Mouse (Mus musculus) lung, embryonic 15.5 days (tissue): ENCODE measurements around the gene Rab27a. TPM values are rescaled to one million over a fixed set of nuclear protein-coding genes. Genes with fewer than 3 reads are reported as not detected.
"Not testable (repeated sequence)": the region's sequence is repeated elsewhere in the genome, so short reads cannot be mapped to it uniquely, and the experiment has no call there.

Source experiments
- ATAC-seq: fragments of 200-750 bp; cut with Nextera tagmentation; 2 replicates; pipeline ENCODE4 v1.8.0; 2017; ENCODE audit warnings: moderate number of reproducible peaks, borderline replicate concordance; ENCODE audit not compliant: low FRiP score, low TSS enrichment; ENCODE audit errors: extremely low read depth
- H3K27ac ChIP-seq: fragments of 300-500 bp; sonication (generic); 2 replicates; pipeline ENCODE4 v1.5.1; 2015; ENCODE audit warnings: moderate library complexity, mild to moderate bottlenecking, inconsistent platforms
- H3K27me3 ChIP-seq: fragments of 300-500 bp; sonication (generic); 2 replicates; pipeline ENCODE4 v1.6.1; 2015; ENCODE audit warnings: inconsistent platforms
- H3K36me3 ChIP-seq: fragments of 300-500 bp; sonication (generic); 2 replicates; pipeline ENCODE4 v1.6.1; 2015; ENCODE audit warnings: inconsistent platforms
- H3K4me1 ChIP-seq: fragments of 300-500 bp; sonication (generic); 2 replicates; pipeline ENCODE4 v1.6.1; 2015; ENCODE audit warnings: inconsistent platforms
- H3K4me2 ChIP-seq: fragments of 300-500 bp; sonication (generic); 2 replicates; pipeline ENCODE4 v1.6.1; 2015; ENCODE audit warnings: inconsistent platforms, mild to moderate bottlenecking, moderate library complexity
- H3K4me3 ChIP-seq: fragments of 300-500 bp; sonication (generic); 2 replicates; pipeline ENCODE4 v1.5.1; 2015; ENCODE audit warnings: mild to moderate bottlenecking, inconsistent platforms
- H3K9ac ChIP-seq: fragments of 300-500 bp; sonication (generic); 2 replicates; pipeline ENCODE4 v1.6.1; 2015; ENCODE audit warnings: inconsistent platforms
- H3K9me3 ChIP-seq: fragments of 300-500 bp; sonication (generic); 2 replicates; pipeline ENCODE4 v1.6.1; 2016; ENCODE audit warnings: inconsistent platforms
- WGBS: fragments of 180-500 bp; shearing (Covaris S2); methylation state at CpG from one replicate; pipeline ENCODE4 v1.1.7; 2015; 5-methylcytosine and 5-hydroxymethylcytosine counted together
- polyA plus RNA-seq: library from polyadenylated mRNA; unstranded; fragments of >200 nt; fragmentation: Nextera tagmentation; extraction: Ambion mirVana; gene quantifications from 2 replicates; pipeline ENCODE4 v1.2.1, GENCODE M21; 2015

The Rab27a gene
- polyA plus RNA-seq, 1 experiment from 2014 or later, result 10.1 TPM

DNA sequence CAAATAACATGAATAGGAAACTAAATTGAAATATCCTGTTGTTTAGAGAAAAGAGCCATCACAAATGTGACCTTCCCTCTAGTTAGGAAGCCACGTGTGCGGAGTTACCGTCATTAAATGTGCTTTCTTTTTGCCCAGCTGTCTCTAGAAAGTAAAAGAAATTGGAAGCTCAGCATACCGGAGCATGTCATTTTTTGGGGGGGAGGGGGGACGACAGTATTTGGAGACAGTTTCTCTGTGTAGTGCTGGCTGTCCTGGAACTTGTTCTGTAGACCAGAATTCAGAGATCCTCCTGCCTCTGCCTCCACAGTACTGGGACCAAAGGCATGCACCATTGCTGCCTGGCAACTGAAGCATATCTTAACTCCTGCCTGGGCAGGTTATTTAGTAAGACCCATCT is 56.9 kb downstream of the Rab27a start, which contains the start of gene Khdc3:
TSS of gene Khdc3 (plus strand) at position 301 of the 400 bp plus-strand sequence.
- WGBS, result 84% methylated on average over 5 of the region's 5 CpGs
- Histone ChIP-seq H3K4me3 (no peak within 1 kb of the TSS), H3K4me1 (peaks cover 8% of the 10 kb centered on the region), H3K9ac (no peak within 1 kb of the TSS), H3K36me3 (no peaks in the 10 kb centered on the region), H3K27ac (no peak within 1 kb of the TSS), H3K9me3 (no peaks in the 10 kb centered on the region), H3K27me3 (peaks cover 19% of the 10 kb centered on the region), H3K4me2 (no peak within 1 kb of the TSS)
- ATAC-seq, result no peak

DNA sequence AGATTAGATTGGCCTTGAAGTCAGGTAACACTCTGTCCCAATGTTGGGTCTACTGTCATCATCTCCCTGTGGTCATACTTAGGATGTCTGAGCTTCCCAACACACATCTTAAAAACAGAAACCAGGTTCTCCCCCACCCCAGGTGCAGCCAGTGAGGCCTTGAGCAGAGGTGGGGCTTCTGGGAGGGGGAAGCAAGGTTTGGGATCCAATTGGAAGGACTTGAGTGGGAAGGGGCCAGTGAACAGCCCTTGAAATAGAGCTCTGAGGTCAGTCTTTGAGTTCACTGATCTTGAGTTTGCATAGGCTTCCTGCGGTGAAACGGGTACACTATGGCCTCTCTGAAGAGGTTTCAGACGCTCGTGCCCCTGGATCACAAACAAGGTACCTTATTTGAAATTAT is 57.5 kb downstream of the Rab27a start, which contains the start of gene Gm20509:
TSS of gene Gm20509 (plus strand) at position 290 of the 400 bp plus-strand sequence.
- peak within 1 kb of the TSS; percentile 47 for H3K4me3 ChIP-seq
- peak within 1 kb of the TSS; percentile 48 for H3K9ac ChIP-seq
- peaks cover 8% of the 10 kb centered on the region for H3K4me1 ChIP-seq
- no peaks in the 10 kb centered on the region for H3K36me3 ChIP-seq
- no peak for ATAC-seq
- no peak within 1 kb of the TSS for H3K27ac ChIP-seq
- peaks cover 19% of the 10 kb centered on the region for H3K27me3 ChIP-seq
- WGBS, result 84% methylated on average over 4 of the region's 4 CpGs
- H3K4me2 ChIP-seq, result peak within 1 kb of the TSS; percentile 93
- no peaks in the 10 kb centered on the region for H3K9me3 ChIP-seq

DNA sequence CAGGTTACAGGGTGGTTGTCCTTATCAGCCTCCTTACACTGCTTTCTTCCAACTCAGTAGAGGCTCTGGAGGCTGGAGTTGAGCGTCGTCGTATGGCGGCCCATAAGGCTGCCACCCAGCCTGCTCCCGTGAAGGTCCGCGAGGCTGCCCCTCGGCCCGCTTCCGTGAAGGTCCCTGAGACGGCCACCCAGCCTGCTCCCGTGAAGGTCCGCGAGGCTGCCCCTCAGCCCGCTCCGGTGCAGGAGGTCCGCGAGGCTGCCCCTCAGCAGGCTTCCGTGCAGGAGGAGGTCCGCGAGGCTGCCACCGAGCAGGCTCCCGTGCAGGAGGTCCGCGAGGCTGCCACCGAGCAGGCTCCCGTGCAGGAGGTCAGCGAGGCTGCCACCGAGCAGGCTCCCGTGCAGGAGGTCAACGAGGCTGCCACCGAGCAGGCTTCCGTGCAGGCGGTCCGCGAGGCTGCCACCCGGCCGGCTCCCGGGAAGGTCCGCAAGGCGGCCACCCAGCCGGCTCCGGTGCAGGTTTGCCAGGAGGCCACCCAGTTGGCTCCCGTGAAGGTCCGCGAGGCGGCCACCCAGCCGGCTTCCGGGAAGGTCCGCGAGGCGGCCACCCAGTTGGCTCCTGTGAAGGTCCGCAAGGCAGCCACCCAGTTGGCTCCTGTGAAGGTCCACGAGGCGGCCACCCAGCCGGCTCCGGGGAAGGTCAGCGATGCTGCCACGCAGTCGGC is 58.7 kb downstream of the Rab27a start:
- Histone ChIP-seq H3K4me3 (peak overlapping the region; percentile 47), H3K4me2 (peak overlapping the region; percentile 93), H3K4me1 (peaks cover 8% of the 10 kb centered on the region), H3K9me3 (no peaks in the 10 kb centered on the region), H3K27ac (no peak overlapping the region), H3K27me3 (peaks cover 19% of the 10 kb centered on the region), H3K36me3 (no peaks in the 10 kb centered on the region), H3K9ac (peak overlapping the region; percentile 48)
- 3% methylated on average over 60 of the region's 60 CpGs for WGBS
- ATAC-seq, result peak; percentile 61; the same call in 1 of the 2 replicates

DNA sequence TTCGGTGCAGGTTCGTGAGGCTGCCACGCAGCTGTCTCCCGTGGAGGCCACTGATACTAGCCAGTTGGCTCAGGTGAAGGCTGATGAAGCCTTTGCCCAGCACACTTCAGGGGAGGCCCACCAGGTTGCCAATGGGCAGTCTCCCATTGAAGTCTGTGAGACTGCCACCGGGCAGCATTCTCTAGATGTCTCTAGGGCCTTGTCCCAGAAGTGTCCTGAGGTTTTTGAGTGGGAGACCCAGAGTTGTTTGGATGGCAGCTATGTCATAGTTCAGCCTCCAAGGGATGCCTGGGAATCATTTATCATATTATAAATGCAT is 59.2 kb downstream of the Rab27a start:
- Histone ChIP-seq H3K4me1 (peaks cover 8% of the 10 kb centered on the region), H3K9me3 (no peaks in the 10 kb centered on the region), H3K4me3 (peak overlapping the region; percentile 47), H3K9ac (0 out of 2 replicates have a peak overlapping the region, but pooled peaks have one; percentile 48), H3K27ac (no peak overlapping the region), H3K27me3 (peaks cover 19% of the 10 kb centered on the region), H3K36me3 (no peaks in the 10 kb centered on the region), H3K4me2 (peak overlapping the region; percentile 93)
- WGBS, result 21% methylated on average over 5 of the region's 5 CpGs
- peak; percentile 47; the same call in 1 of the 2 replicates for ATAC-seq

DNA sequence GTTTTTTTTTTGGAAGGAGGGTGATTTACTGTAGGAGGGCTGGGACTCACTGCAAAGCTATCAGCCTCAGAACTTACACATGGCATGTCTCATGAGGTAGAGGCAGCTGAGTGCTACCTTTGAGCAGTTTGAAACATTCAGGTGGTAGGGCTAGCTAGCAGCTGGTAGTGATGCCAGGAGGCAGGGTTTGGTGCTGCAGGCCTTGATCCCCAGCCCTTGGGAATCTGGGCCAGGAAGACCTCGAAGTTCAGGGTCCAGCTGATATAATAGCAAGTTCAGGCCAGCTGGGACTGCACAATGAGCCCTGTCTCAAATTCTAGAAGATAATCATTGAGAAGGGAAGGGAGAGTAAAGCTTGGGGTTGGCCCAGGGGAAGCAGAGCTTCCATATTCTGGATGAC is 60.5 kb downstream of the Rab27a start:
- no peak overlapping the region for H3K4me2 ChIP-seq
- no peaks in the 10 kb centered on the region for H3K36me3 ChIP-seq
- H3K9me3 ChIP-seq, result no peaks in the 10 kb centered on the region
- H3K4me1 ChIP-seq, result peaks cover 8% of the 10 kb centered on the region
- H3K9ac ChIP-seq, result no peak overlapping the region
- H3K27me3 ChIP-seq, result peaks cover 19% of the 10 kb centered on the region
- no peak overlapping the region for H3K27ac ChIP-seq
- ATAC-seq, result no peak
- no peak overlapping the region for H3K4me3 ChIP-seq
- WGBS, result 72% methylated on average over 1 of the region's 1 CpGs

DNA sequence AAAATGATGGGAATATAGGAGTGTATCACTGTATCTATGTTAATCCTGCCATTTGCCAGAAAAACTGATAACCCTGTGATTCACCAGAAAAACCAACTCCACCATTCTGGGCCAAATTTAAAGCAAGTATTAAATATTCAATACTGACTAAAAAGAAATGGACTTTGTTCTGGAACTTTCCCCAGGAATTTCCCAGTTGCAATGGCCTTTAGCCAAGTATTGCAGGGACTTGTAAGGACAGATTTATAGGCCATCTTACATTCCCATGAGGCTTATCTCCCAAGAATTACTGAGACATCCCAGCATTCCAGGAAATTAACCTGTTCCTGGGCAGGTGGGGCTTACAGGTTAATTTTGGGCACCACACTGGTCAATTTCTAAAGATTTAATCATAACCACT is 61.1 kb downstream of the Rab27a start:
- Histone ChIP-seq H3K27ac (no peak overlapping the region), H3K4me1 (peaks cover 8% of the 10 kb centered on the region), H3K9me3 (no peaks in the 10 kb centered on the region), H3K4me2 (no peak overlapping the region), H3K4me3 (no peak overlapping the region), H3K27me3 (peaks cover 19% of the 10 kb centered on the region), H3K36me3 (no peaks in the 10 kb centered on the region), H3K9ac (no peak overlapping the region)
- ATAC-seq, result no peak

DNA sequence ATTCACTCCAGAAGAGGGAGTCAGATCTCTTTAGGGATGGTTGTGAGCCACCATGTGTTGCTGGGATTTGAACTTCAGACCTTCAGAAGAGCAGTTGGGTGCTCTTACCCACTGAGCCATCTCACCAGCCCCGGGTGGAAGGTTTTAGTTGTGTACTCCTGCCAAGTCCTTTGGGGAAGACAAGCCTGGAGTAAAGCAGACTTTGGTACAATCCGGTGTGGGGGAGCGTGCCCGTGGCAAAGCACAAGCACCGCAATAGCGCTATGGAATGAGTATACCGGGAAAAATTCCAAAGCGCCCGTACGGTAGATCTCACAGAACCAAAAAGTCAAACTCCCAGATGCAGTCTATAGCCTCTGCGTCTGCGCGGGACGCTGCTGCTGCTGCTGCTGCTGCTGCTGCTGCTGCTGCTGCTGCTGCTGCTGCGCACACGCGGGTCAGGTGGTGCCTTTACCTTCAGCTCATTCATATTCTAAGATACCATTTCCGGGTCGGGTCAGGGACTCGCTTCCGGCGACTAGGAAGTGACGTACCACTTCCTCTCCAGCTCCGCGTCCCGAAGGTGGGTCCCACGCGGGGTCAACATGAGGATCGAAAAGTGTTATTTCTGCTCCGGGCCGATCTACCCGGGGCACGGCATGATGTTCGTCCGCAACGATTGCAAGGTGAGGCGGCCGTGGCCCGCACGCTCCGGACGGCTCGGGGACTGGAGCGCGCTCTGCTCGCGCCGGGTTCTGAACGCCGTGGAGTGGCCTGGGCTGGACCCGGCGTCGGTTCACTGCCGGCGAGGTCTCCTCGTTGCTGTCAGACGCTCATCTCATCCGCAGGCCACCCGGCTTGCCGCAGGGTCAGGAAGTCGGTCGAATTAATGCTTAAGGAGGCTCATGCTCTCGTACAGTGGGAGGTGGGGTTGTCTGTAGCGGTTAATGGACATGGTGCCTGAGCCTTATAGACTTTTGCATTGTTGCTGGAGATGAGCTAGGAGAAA is 68.6 kb downstream of the Rab27a start, which contains the start of gene Rsl24d1:
TSS of gene Rsl24d1 (plus strand) at position 508 of the 988 bp plus-strand sequence.
- no peaks in the 10 kb centered on the region for H3K27me3 ChIP-seq
- peak; percentile 94 for ATAC-seq
- peaks cover 20% of the 10 kb centered on the region for H3K36me3 ChIP-seq
- under 1% methylated on average over 64 of the region's 64 CpGs for WGBS
- H3K4me3 ChIP-seq, result peak within 1 kb of the TSS; percentile 78
- peak within 1 kb of the TSS; percentile 81 for H3K9ac ChIP-seq
- H3K4me2 ChIP-seq, result peak within 1 kb of the TSS; percentile 56
- peaks cover 7% of the 10 kb centered on the region for H3K4me1 ChIP-seq
- H3K27ac ChIP-seq, result peak within 1 kb of the TSS; percentile 43
- H3K9me3 ChIP-seq, result no peaks in the 10 kb centered on the region

DNA sequence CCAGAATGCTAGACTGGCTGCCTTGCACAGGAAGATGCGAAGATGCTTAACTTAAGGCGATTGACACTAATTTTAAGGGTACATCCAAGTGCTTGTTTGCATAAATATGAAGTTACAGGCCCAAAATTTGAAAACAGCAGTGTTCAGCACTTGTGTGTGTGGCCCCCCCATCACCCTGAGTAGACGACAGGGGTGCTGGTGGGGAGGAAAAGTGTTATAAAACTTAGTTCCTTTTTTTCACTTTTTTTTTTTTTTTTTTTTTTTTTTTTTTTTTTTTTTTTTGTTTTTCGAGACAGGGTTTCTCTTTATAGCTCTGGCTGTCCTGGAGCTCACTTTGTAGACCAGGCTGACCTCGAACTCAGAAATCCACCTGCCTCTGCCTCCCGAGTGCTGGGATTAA is 72.0 kb downstream of the Rab27a start:
- not testable (repeated sequence) for H3K9ac ChIP-seq, H3K4me1 ChIP-seq, H3K27ac ChIP-seq, H3K4me3 ChIP-seq, ATAC-seq, H3K27me3 ChIP-seq, H3K4me2 ChIP-seq, H3K9me3 ChIP-seq
- peaks cover 46% of the 10 kb centered on the region for H3K36me3 ChIP-seq
- 86% methylated on average over 5 of the region's 6 CpGs for WGBS

DNA sequence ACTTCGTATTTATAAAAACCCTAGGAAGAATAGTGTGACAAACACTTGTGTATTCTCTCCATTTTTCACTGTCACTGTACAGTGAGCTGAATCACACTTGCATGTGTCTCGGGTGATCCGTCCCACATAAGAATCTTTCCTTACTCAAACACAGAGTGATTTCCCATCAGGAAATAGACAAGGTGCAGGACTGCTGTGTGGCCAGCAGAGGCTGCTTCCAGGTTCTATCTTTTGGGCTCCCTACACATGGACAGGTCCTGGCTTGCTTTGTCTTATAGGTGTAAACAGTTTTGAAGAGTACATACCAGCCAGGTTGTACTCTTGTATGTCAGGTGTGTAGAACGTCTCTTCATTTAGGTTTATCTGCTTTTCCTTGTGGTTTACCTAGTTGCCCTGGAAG is 73.4 kb downstream of the Rab27a start:
- Histone ChIP-seq H3K36me3 (peaks cover 52% of the 10 kb centered on the region), H3K27ac (no peak overlapping the region), H3K4me3 (no peak overlapping the region), H3K27me3 (no peaks in the 10 kb centered on the region), H3K4me2 (no peak overlapping the region), H3K9me3 (no peaks in the 10 kb centered on the region), H3K4me1 (peaks cover 7% of the 10 kb centered on the region), H3K9ac (no peak overlapping the region)
- ATAC-seq, result no peak
- 80% methylated on average over 4 of the region's 4 CpGs for WGBS

DNA sequence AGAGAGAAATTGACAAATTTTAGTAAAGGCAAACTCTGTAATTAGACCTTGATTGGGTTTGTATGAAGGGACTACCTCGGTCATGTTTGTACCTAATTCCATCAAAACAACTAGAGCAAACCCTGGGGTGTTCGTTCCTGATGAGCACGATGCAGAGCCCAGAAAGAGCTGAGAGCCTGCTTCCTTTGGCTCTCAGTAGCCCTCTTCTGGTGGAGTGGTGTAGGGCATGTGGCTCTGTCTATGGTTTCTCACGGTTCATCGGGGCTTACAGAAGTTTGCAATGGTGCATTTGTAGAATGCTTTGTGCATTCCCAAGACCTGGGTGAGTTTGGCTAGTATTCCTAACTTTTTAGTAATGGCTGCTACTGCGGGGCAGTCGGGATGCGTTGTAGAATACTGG is 77.1 kb downstream of the Rab27a start:
- whole genome bisulfite sequencing, result 75% methylated on average over 8 of the region's 8 CpGs
- Histone ChIP-seq H3K9ac (no peak overlapping the region), H3K4me1 (no peaks in the 10 kb centered on the region), H3K27ac (no peak overlapping the region), H3K9me3 (no peaks in the 10 kb centered on the region), H3K4me3 (no peak overlapping the region), H3K27me3 (no peaks in the 10 kb centered on the region), H3K4me2 (no peak overlapping the region), H3K36me3 (peaks cover 76% of the 10 kb centered on the region)
- ATAC-seq, result no peak

DNA sequence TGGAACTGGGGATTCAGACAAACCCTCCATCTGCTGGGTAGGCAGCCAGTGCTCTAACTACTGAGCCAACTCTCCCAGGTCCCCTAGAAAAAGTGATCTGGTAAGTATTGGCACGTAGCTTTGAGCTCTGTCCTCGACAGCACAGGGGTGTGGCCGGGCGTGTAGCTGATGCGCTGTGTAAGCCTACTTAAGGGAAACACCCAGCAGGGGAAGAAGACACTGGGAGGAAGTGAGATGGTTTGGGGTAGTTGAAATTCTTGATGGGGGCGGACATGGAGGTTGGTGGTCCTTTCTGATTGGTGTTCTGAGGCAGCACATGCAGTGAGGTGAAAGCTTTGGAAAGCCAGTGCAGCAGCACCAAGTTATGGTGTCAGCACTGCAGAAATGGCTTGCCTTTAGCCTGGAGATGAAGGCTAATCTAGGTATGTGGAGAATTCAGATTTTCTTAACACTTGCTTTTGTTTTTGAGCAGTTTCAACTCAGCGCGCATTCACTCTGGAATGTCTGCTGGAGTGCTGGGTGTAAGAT is 80.5 kb downstream of the Rab27a start:
- Histone ChIP-seq H3K27me3 (no peaks in the 10 kb centered on the region), H3K9me3 (no peaks in the 10 kb centered on the region), H3K4me1 (no peaks in the 10 kb centered on the region), H3K9ac (no peak overlapping the region), H3K4me3 (no peak overlapping the region), H3K36me3 (peaks cover 78% of the 10 kb centered on the region), H3K27ac (no peak overlapping the region), H3K4me2 (no peak overlapping the region)
- no peak for ATAC-seq
- 88% methylated on average over 8 of the region's 8 CpGs for WGBS
